Mouse (Mus musculus): ENCODE measurements around the gene Mink1.

Mink1 gene

DNA sequence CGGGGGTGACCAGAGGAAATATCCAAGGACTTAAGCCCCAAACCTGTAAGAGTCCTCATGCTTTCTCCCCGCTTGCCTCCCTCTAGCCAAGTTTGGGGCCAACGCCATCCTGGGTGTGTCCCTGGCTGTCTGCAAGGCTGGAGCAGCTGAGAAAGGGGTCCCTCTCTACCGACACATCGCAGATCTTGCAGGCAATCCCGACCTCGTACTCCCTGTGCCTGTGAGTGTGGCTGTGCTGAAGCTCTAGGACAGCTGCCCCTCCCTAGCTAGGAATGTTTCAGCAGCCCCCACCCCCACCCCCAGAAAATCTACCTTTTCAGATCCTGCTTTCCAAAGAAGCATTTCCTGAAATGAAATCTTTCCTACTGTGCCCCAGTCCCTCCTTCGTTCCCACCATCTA, 96.3 kb downstream of the Mink1 start:
- in situ Hi-C loops (cut with MboI; ENCODE audit: unreplicated experiment in 2 of 2) = loop anchor here in 1 of 2 experiments (25.0 kb wide), 1 partner anchor 1247 kb away; the partner anchor contains the start of gene Kdm6b

DNA sequence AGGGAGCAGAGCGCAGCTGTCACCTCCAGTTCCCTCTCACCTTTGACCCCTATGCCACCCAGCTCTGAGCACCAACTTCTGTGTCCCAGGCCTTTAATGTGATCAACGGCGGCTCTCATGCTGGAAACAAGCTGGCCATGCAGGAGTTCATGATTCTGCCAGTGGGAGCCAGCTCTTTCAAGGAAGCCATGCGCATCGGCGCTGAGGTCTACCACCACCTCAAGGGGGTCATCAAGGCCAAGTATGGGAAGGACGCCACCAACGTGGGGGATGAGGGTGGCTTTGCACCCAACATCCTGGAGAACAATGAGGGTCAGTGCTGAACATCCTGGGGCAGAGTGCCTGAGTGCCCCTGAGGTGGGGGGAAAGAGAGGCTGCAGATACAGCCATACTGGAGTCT, 97.9 kb downstream of the Mink1 start:
- in situ Hi-C loops (cut with MboI; ENCODE audit: unreplicated experiment in 2 of 2) = loop anchor here in 1 of 2 experiments (25.0 kb wide), 1 partner anchor 1248 kb away; the partner anchor contains the start of gene Kdm6b

DNA sequence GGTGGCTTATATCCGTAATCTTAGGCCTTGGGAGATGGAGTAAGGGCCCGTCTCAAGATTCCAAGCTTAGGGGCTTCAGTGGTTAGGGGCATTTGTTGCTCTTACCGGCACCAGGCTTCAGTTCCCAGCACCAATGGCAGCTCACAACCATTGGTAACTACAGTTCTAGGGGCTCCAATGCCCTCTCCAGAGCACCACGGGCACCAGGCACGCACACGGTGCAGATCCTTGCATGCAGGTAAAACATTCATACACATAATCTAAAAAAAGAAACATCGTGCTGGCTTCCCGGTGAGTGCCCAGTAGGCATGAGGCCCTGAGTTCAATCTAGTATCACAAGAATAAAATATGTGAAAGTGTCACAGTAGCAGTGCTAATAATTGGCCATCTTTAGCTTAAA, 100.4 kb downstream of the Mink1 start:
- in situ Hi-C loops (cut with MboI; ENCODE audit: unreplicated experiment in 2 of 2) = loop anchor here in 1 of 2 experiments (25.0 kb wide), 1 partner anchor 1251 kb away; the partner anchor contains the start of gene Kdm6b

DNA sequence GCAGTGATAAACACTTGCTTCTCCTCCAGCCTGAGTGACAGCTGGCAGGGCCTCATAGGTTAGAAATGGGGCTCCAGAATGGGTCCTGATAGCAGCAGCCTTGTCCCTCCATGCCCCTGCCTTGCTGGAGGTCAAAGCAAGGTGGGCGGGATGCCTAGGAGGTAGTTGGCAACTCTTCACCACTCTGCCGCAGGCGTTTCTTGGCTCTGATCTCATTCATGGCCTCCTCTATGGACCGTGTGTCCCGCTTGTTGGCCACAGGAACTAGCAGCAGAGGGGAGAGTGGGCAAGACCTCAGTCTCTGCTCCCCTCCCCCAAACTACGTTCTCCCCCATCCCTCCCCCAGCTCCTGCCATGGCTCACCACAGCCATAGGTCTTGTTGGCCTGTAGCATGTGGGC, 101.3 kb downstream of the Mink1 start:
- in situ Hi-C loops (cut with MboI; ENCODE audit: unreplicated experiment in 2 of 2) = loop anchor here in 1 of 2 experiments (25.0 kb wide), 1 partner anchor 1252 kb away; the partner anchor contains the start of gene Kdm6b
